ENCODE assay signal across 19 mouse cellular contexts in the genomic region with DNA sequence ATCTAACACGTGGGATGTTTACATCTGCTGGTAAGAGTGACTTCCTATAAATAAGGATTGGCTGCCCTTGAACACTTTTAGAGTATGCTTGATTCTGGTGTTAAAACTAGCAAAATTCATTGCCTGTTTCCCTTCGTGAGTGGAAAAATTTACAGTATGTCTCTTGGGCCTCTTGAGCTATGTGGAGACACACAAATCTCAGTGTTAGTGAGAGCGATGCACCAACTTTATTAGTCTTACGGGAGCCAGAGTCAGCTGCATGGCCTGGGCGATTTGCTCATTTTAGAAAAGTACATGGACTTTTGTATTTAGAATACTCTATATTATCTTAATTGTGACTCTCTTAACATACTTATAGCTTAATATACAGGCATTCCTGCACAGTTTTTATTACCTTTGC.
"Had no signal": no experiment of that assay in that cellular context is flagged by ENCODE, and none has a peak within 500 bp of the region (broad histone marks: within the 10 kb centered on the region; RNA-seq: fewer than 3 reads in every experiment).

No protein-coding gene starts in this region.

- DNase-seq: kidney, adult 11 months; kidney, postnatal 10 days; layer of hippocampus, adult 9-11 months; liver, postnatal 0 days; lung, embryonic 14.5 days; retina, postnatal 1 day; thymus, adult 18-20 months; thymus, postnatal 36 days had no signal

- H3K9me3 ChIP-seq: intestine, embryonic 15.5 days; limb, embryonic 15.5 days; midbrain, embryonic 12.5 days; neural tube, embryonic 13.5 days had no signal

- H3K27ac ChIP-seq: intestine, embryonic 15.5 days; layer of hippocampus, adult 2 months; limb, embryonic 15.5 days; liver, embryonic 14.5 days; macrophage; midbrain, embryonic 12.5 days; neural tube, embryonic 13.5 days had no signal

- H3K27me3 ChIP-seq: intestine, embryonic 15.5 days; limb, embryonic 15.5 days; midbrain, embryonic 12.5 days; neural tube, embryonic 13.5 days had no signal

- H3K36me3 ChIP-seq: intestine, embryonic 15.5 days; limb, embryonic 15.5 days; midbrain, embryonic 12.5 days; neural tube, embryonic 13.5 days had no signal

- H3K4me1 ChIP-seq: intestine, embryonic 15.5 days; limb, embryonic 15.5 days; midbrain, embryonic 12.5 days; neural tube, embryonic 13.5 days had no signal

- H3K4me3 ChIP-seq: intestine, embryonic 15.5 days; layer of hippocampus, adult 2 months; limb, embryonic 15.5 days; midbrain, embryonic 12.5 days; myocyte; neural tube, embryonic 13.5 days had no signal

- ATAC-seq: intestine, embryonic 15.5 days; liver, postnatal 0 days; lung, postnatal 0 days; midbrain, embryonic 16.5 days had no signal

- H3K4me2 ChIP-seq: intestine, embryonic 15.5 days; limb, embryonic 15.5 days; liver, embryonic 11.5 days; lung, embryonic 14.5 days; midbrain, embryonic 12.5 days; neural tube, embryonic 13.5 days had no signal

- H3K9ac ChIP-seq: intestine, embryonic 15.5 days; limb, embryonic 15.5 days; liver, embryonic 14.5 days; liver, postnatal 0 days; lung, embryonic 14.5 days; midbrain, embryonic 12.5 days; neural tube, embryonic 13.5 days had no signal
